Mouse (Mus musculus) small intestine, adult 2 months (tissue): ENCODE data around the gene Dpf2.

ENCODE experiments used
- CTCF ChIP-seq: fragments of 200-500 bp; IDR thresholded peaks from 2 replicates; pipeline ENCODE4 v1.5.1; 2012; ENCODE audit warnings: low read depth, mild to moderate bottlenecking, control low read depth, inconsistent platforms, low read length, moderate library complexity, mixed read lengths; ENCODE audit not compliant: insufficient replicate concordance, insufficient read length; ENCODE audit errors: extremely low read depth
- POLR2A ChIP-seq: fragments of 200-500 bp; IDR thresholded peaks from 2 replicates; pipeline ENCODE4 v1.6.1; 2012; ENCODE audit warnings: low read depth, mild to moderate bottlenecking, control low read depth, inconsistent platforms, low read length, moderate library complexity

- TF ChIP-seq CTCF (no peak), POLR2A (no peak)
Observed at GRCm38 (mm10) chr19:5937836-5938406, 25.1 kb upstream of the Dpf2 start.
